Mouse (Mus musculus): Measurements from ENCODE around the gene Rftn1.

DNA sequence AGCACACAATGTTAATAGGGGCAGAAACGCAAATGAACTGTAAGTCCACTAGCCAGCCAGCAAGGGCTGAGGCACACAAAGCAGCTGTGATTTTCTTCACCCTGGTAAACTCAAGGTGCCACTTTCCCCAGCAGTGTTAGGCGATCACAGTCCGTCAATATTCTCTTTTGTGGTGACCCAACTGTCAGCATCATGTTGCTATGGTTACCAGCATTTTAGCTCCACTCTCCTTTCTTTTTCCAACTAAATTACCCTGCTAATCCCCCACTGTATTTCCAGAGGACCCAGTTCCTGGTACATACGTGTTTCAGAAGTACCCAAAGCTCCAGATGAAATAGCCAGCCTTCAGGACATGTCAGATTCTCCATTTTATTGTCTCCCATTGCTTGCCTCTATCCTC lies 169.1 kb downstream of the Rftn1 start:
- TF ChIP-seq CTCF (conservative IDR thresholded peaks at IDR 0.05 in 1 of 2, IDR thresholded peaks at IDR 0.05 in 1 of 2; ENCODE audit: low read depth in 2 of 2, low read length in 2 of 2) = no peak
- TF ChIP-seq TCF12 (IDR thresholded peaks at IDR 0.05; ENCODE audit: low read depth, low read length) = no peak
- TF ChIP-seq UBTF (IDR thresholded peaks at IDR 0.05; ENCODE audit: low read depth, low read length) = no peak
- TF ChIP-seq POLR2A (IDR thresholded peaks at IDR 0.05; ENCODE audit: low read depth, low read length) = no peak
- no peak for TF ChIP-seq MXI1 (IDR thresholded peaks at IDR 0.05; ENCODE audit: low read depth, low read length)
- no peak for TF ChIP-seq RCOR1 (conservative IDR thresholded peaks at IDR 0.05; ENCODE audit: low read depth, low read length)
- TF ChIP-seq ETS1 (conservative IDR thresholded peaks at IDR 0.05; ENCODE audit: low read depth, low read length) = no peak
- TF ChIP-seq MAZ (IDR thresholded peaks at IDR 0.05; ENCODE audit: low read depth, low read length) = no peak
- TF ChIP-seq RAD21 (IDR thresholded peaks at IDR 0.05; ENCODE audit: low read depth, low read length) = no peak
- no peak for TF ChIP-seq HCFC1 (IDR thresholded peaks at IDR 0.05; ENCODE audit: low read depth, low read length)
- no peak for TF ChIP-seq SMC3 (IDR thresholded peaks at IDR 0.05; ENCODE audit: low read depth, low read length)
- TF ChIP-seq ZC3H11A (IDR thresholded peaks at IDR 0.05; ENCODE audit: low read depth, low read length) = no peak
- no peak for TF ChIP-seq MAX (IDR thresholded peaks at IDR 0.05; ENCODE audit: low read length)
- no peak for TF ChIP-seq ZKSCAN1 (IDR thresholded peaks at IDR 0.05; ENCODE audit: borderline replicate concordance, low read depth, low read length)
